Mouse (Mus musculus) right cerebral cortex, postnatal 10 days (tissue): ENCODE measurements at regions not wholly inside any gene's neighbourhood (a gene's known extent, or its start where the extent isn't known, plus 50 kb on each side); places are given as distances from the start of the nearest gene placed in this dataset.
"Not testable (repeated sequence)": the region's sequence is repeated elsewhere in the genome, so short reads cannot be mapped to it uniquely, and the experiment has no call there.

Source experiments
- DNase-seq, 2 experiments: peaks; one replicate each; pipeline ENCODE4 v3.0.0; 2021; ENCODE audit warnings: low spot score in 2 of 2

- DNase-seq = peak; percentile 8 to 14
Measured at GRCm38 (mm10) chr12:19646071-19646470, 308.2 kb upstream of the Gm21863 start.

- DNase-seq = not testable (repeated sequence)
Measured at GRCm38 (mm10) chr12:19668541-19668940, 285.8 kb upstream of the Gm21863 start.

DNA sequence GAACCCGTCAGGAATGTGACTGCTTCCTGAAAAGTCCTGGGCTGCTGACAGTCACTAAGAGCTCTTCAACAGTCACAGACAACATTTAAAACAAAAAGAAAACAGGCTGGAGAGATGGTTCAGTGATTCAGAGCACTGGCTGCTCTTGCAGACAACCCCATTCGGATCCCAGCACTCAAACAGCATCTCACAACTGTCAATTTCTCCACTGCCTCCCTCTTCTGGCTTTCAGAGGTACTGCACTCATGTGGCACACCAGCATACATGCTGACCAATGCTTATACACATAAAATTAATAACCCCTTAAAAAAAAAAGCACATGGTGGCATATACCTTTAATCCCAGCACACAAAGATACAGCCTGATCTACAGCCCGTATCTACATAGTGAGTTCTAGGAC lies 283.7 kb upstream of the Gm21863 start:
- DNase-seq = not testable (repeated sequence)
